Mouse (Mus musculus): Measurements from ENCODE around the gene Cel.

DNA sequence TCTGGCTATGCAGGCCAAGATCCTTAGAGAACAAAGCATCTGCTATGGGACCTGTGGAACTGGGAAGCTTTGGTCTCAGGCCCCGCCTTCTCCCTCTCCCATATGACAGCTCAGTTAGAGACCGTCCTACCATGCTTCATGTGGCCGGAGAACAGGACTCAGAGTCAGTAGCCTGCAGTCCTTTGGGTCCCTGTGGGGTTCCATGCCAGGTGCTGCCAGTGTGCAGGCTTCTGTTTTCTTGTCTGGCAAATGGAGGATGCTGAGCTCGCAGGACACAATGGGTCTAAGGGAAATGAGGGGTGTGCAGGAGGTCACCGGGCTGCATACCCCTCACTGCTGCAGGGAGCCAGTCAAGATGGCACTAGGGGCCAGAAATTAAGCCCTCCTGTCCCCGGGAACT lies 16.6 kb downstream of the Cel start:
- TF ChIP-seq POLR2A (IDR thresholded peaks at IDR 0.05; ENCODE audit: borderline replicate concordance, insufficient read depth, low read length) (no peak), CTCF (IDR thresholded peaks at IDR 0.05; ENCODE audit: borderline replicate concordance, insufficient read depth, low read depth, low read length) (no peak)
